Mouse (Mus musculus) spleen, adult 2 months (tissue): ENCODE results near the gene Fads1. TPM values are rescaled to one million over a fixed set of nuclear protein-coding genes. Genes with fewer than 3 reads are reported as not detected.

Experiments
- DNase-seq, 2 experiments: peaks; one replicate each; pipeline versions ENCODE4 v3.0.0 to v3.0.0-alpha.2; 2012 to 2021; ENCODE audit warnings: low spot score in 2 of 2, low read depth in 1 of 2
- H3K27ac ChIP-seq: fragments of 200-500 bp; 2 replicates; pipeline ENCODE4 v1.5.1; 2012; ENCODE audit warnings: low read length, inconsistent platforms; ENCODE audit not compliant: insufficient read depth
- H3K27me3 ChIP-seq: fragments of 200-500 bp; 2 replicates; pipeline ENCODE4 v1.6.1; 2012; ENCODE audit warnings: mild to moderate bottlenecking, moderate library complexity, low read length, inconsistent platforms; ENCODE audit not compliant: control insufficient read depth, insufficient read depth
- H3K36me3 ChIP-seq: fragments of 200-500 bp; 2 replicates; pipeline ENCODE4 v1.6.1; 2012; ENCODE audit warnings: mild to moderate bottlenecking, low read length, inconsistent platforms; ENCODE audit not compliant: control insufficient read depth, insufficient read depth
- H3K4me1 ChIP-seq: fragments of 200-500 bp; 2 replicates; pipeline ENCODE4 v1.6.1; 2011; ENCODE audit warnings: inconsistent platforms; ENCODE audit not compliant: control insufficient read depth, insufficient read depth, insufficient read length
- H3K4me3 ChIP-seq: fragments of 200-500 bp; 2 replicates; pipeline ENCODE4 v1.5.1; 2011; ENCODE audit warnings: mild to moderate bottlenecking, inconsistent platforms; ENCODE audit not compliant: insufficient read depth, insufficient read length; ENCODE audit errors: extremely low read depth
- CTCF ChIP-seq: fragments of 200-500 bp; IDR thresholded peaks from 2 replicates; pipeline ENCODE4 v1.5.1; 2011; ENCODE audit warnings: mild to moderate bottlenecking, inconsistent platforms; ENCODE audit not compliant: insufficient read depth, insufficient read length, insufficient replicate concordance; ENCODE audit errors: extremely low read depth
- POLR2A ChIP-seq: fragments of 200-500 bp; IDR thresholded peaks from 2 replicates; pipeline ENCODE4 v1.6.1; 2011; ENCODE audit warnings: low read depth, low read length, inconsistent platforms
- WGBS: fragments of 180-500 bp; shearing (Covaris S2); methylation state at CpG from one replicate; pipeline ENCODE4 v1.1.7; 2018; 5-methylcytosine and 5-hydroxymethylcytosine counted together
- polyA plus RNA-seq: library from polyadenylated mRNA; depleted of rRNA; stranded (reverse); fragments of >200 nt; gene quantifications from 2 replicates; pipeline ENCODE4 v1.2.3, GENCODE M21; 2012

Fads1 gene
- polyA plus RNA-seq, 1 experiment, result 17.8 TPM

GRCm38 (mm10) chr19:10188281-10188811 lies 5.7 kb downstream of the Fads1 start:
- Histone ChIP-seq H3K27me3 (no peaks in the 10 kb centered on the region), H3K36me3 (no peaks in the 10 kb centered on the region; the same call in 1 of the 2 replicates), H3K4me1 (no peaks in the 10 kb centered on the region; the same call in 1 of the 2 replicates), H3K4me3 (no peak overlapping the region), H3K27ac (no peak overlapping the region)
- no peak for DNase-seq
- no peak for TF ChIP-seq CTCF
- no peak for TF ChIP-seq POLR2A
- 90% methylated on average over 10 of the region's 10 CpGs for WGBS

- WGBS, result 96% methylated on average over 6 of the region's 6 CpGs
- Histone ChIP-seq H3K27ac (no peak overlapping the region), H3K4me3 (no peak overlapping the region), H3K27me3 (no peaks in the 10 kb centered on the region), H3K36me3 (no peaks in the 10 kb centered on the region; the same call in 1 of the 2 replicates), H3K4me1 (no peaks in the 10 kb centered on the region)
- no peak for TF ChIP-seq POLR2A
- TF ChIP-seq CTCF, result no peak
- DNase-seq, result no peak
These were observed 6.3 kb downstream of the Fads1 start for GRCm38 (mm10) chr19:10189022-10189421.

GRCm38 (mm10) chr19:10189940-10190339 lies 7.3 kb downstream of the Fads1 start:
- WGBS, result 95% methylated on average over 8 of the region's 8 CpGs
- no peak overlapping the region for H3K4me3 ChIP-seq
- H3K4me1 ChIP-seq, result no peaks in the 10 kb centered on the region
- no peak for DNase-seq
- no peaks in the 10 kb centered on the region; the same call in 1 of the 2 replicates for H3K36me3 ChIP-seq
- H3K27ac ChIP-seq, result no peak overlapping the region
- no peaks in the 10 kb centered on the region for H3K27me3 ChIP-seq
- no peak for TF ChIP-seq CTCF

- Histone ChIP-seq H3K27me3 (no peaks in the 10 kb centered on the region), H3K36me3 (no peaks in the 10 kb centered on the region; the same call in 1 of the 2 replicates), H3K4me3 (no peak overlapping the region), H3K27ac (no peak overlapping the region), H3K4me1 (no peaks in the 10 kb centered on the region)
- WGBS, result 46% methylated on average over 2 of the region's 2 CpGs
- DNase-seq, result peak in 1 of 2 experiments; percentile 51
- TF ChIP-seq CTCF (peak; percentile 58; the same call in 1 of the 2 replicates), POLR2A (no peak)
These were observed 8.1 kb downstream of the Fads1 start for GRCm38 (mm10) chr19:10190796-10191195.

GRCm38 (mm10) chr19:10191326-10191725 lies 8.6 kb downstream of the Fads1 start:
- H3K27ac ChIP-seq, result no peak overlapping the region
- WGBS, result 52% methylated on average over 7 of the region's 7 CpGs
- no peak overlapping the region for H3K4me3 ChIP-seq
- no peaks in the 10 kb centered on the region for H3K27me3 ChIP-seq
- H3K36me3 ChIP-seq, result no peaks in the 10 kb centered on the region; the same call in 1 of the 2 replicates
- no peaks in the 10 kb centered on the region for H3K4me1 ChIP-seq
- DNase-seq, result no peak
- TF ChIP-seq POLR2A (no peak), CTCF (no peak)

GRCm38 (mm10) chr19:10194337-10194736 lies 11.6 kb downstream of the Fads1 start:
- Histone ChIP-seq H3K27ac (no peak overlapping the region), H3K27me3 (no peaks in the 10 kb centered on the region), H3K36me3 (peaks cover under 1% of the 10 kb centered on the region; the same call in 1 of the 2 replicates), H3K4me1 (no peaks in the 10 kb centered on the region), H3K4me3 (no peak overlapping the region)
- no peak for DNase-seq
- 97% methylated on average over 11 of the region's 11 CpGs for WGBS
- TF ChIP-seq CTCF, result no peak
- no peak for TF ChIP-seq POLR2A

GRCm38 (mm10) chr19:10195252-10195651 lies 12.6 kb downstream of the Fads1 start:
- peaks cover 9% of the 10 kb centered on the region for H3K36me3 ChIP-seq
- no peak overlapping the region for H3K27ac ChIP-seq
- no peaks in the 10 kb centered on the region for H3K27me3 ChIP-seq
- H3K4me1 ChIP-seq, result no peaks in the 10 kb centered on the region
- WGBS, result 88% methylated on average over 5 of the region's 5 CpGs
- TF ChIP-seq POLR2A (no peak), CTCF (no peak)
- no peak for DNase-seq
- H3K4me3 ChIP-seq, result no peak overlapping the region
